Mouse (Mus musculus) CH12.LX (cell line): ENCODE results near the gene Znrf3. TPM values are rescaled to one million over a fixed set of nuclear protein-coding genes. Genes with fewer than 3 reads are reported as not detected.

Experiments used
- DNase-seq: peaks from one replicate; pipeline ENCODE4 v3.0.0-alpha.2; 2013; ENCODE audit errors: extremely low read depth
- H3K27ac ChIP-seq: 2 replicates; pipeline ENCODE4 v1.5.1; 2012; ENCODE audit warnings: low read depth, mild to moderate bottlenecking, control low read depth, moderate library complexity; ENCODE audit not compliant: insufficient read depth
- H3K27me3 ChIP-seq: replicated peaks from 2 replicates; pipeline ENCODE3; 2012; ENCODE audit warnings: inconsistent platforms
- H3K36me3 ChIP-seq, 2 experiments: replicated peaks in 1 of 2; 2 replicates each; pipeline versions ENCODE3 to v1.6.1; 2012; ENCODE audit warnings: inconsistent platforms in 1 of 2, low read length in 1 of 2, mild to moderate bottlenecking in 1 of 2, mixed read lengths in 1 of 2, moderate library complexity in 1 of 2; ENCODE audit not compliant: control insufficient read depth in 1 of 2, insufficient read depth in 1 of 2
- H3K4me1 ChIP-seq, 2 experiments: 2 replicates each; pipeline ENCODE4 v1.6.1; 2012; ENCODE audit warnings: inconsistent platforms in 1 of 2, moderate library complexity in 1 of 2; ENCODE audit not compliant: insufficient read depth in 2 of 2, control insufficient read depth in 1 of 2
- H3K4me2 ChIP-seq: 2 replicates; pipeline ENCODE4 v1.6.1; 2012; ENCODE audit warnings: low read depth, mild to moderate bottlenecking, control low read depth; ENCODE audit not compliant: poor library complexity, insufficient read depth, severe bottlenecking
- H3K4me3 ChIP-seq, 3 experiments: fragments of 150-350 bp in 1 of 3; sonication (generic) in 1 of 3; replicated peaks in 1 of 3; 2 replicates each; pipeline versions ENCODE3 to v1.5.1; 2011 to 2012; ENCODE audit warnings: low read depth in 2 of 3, low read length in 2 of 3, mild to moderate bottlenecking in 2 of 3, moderate library complexity in 2 of 3, control low read depth in 1 of 3, improper control_type of control experiment in 1 of 3, inconsistent platforms in 1 of 3, mixed read lengths in 1 of 3; ENCODE audit not compliant: poor library complexity in 1 of 3
- H3K79me2 ChIP-seq: replicated peaks from 2 replicates; pipeline ENCODE4 v1.6.1; 2012; ENCODE audit warnings: mild to moderate bottlenecking, moderate library complexity; ENCODE audit not compliant: control insufficient read depth, poor library complexity, insufficient read depth, severe bottlenecking; ENCODE audit errors: extremely low read depth
- H3K9ac ChIP-seq: 2 replicates; pipeline ENCODE4 v1.6.1; 2012; ENCODE audit warnings: low read depth, mild to moderate bottlenecking, control low read depth, moderate library complexity; ENCODE audit not compliant: insufficient read depth
- H3K9me3 ChIP-seq: replicated peaks from 2 replicates; pipeline ENCODE3; 2012; ENCODE audit warnings: low read length, inconsistent platforms, mixed read lengths
- BHLHE40 ChIP-seq: IDR thresholded peaks from 2 replicates; pipeline ENCODE4 v1.6.1; 2011; ENCODE audit warnings: mild to moderate bottlenecking, low read depth, low read length, improper control_type of control experiment
- CHD2 ChIP-seq: IDR thresholded peaks from 2 replicates; pipeline ENCODE4 v1.6.1; 2011; ENCODE audit warnings: low read length, improper control_type of control experiment
- CTCF ChIP-seq, 2 experiments: IDR thresholded peaks in 1 of 2; conservative IDR thresholded peaks in 1 of 2; 2 replicates each; pipeline ENCODE4 v1.5.1; 2011 to 2012; ENCODE audit warnings: low read depth in 2 of 2, low read length in 2 of 2, improper control_type of control experiment in 1 of 2, inconsistent platforms in 1 of 2, mild to moderate bottlenecking in 1 of 2, moderate library complexity in 1 of 2
- ELF1 ChIP-seq: IDR thresholded peaks from 2 replicates; pipeline ENCODE4 v1.6.1; 2014; ENCODE audit warnings: low read depth, mild to moderate bottlenecking, inconsistent platforms, low read length, improper control_type of control experiment
- EP300 ChIP-seq: IDR thresholded peaks from 2 replicates; pipeline ENCODE4 v1.6.1; 2011; ENCODE audit warnings: low read length, improper control_type of control experiment
- IRF4 ChIP-seq: IDR thresholded peaks from 2 replicates; pipeline ENCODE4 v1.6.1; 2014; ENCODE audit warnings: low read depth, mild to moderate bottlenecking, inconsistent platforms, low read length, improper control_type of control experiment
- MAFK ChIP-seq: IDR thresholded peaks from 2 replicates; pipeline ENCODE4 v1.6.1; 2011; ENCODE audit warnings: low read length, improper control_type of control experiment; ENCODE audit not compliant: insufficient replicate concordance
- MAX ChIP-seq: IDR thresholded peaks from 2 replicates; pipeline ENCODE4 v1.6.1; 2011; ENCODE audit warnings: low read length, improper control_type of control experiment
- MAZ ChIP-seq: IDR thresholded peaks from 2 replicates; pipeline ENCODE4 v1.6.1; 2012; ENCODE audit warnings: low read depth, mild to moderate bottlenecking, inconsistent platforms, low read length, improper control_type of control experiment, moderate library complexity
- MYC ChIP-seq: IDR thresholded peaks from 2 replicates; pipeline ENCODE4 v1.6.1; 2011; ENCODE audit warnings: low read depth, mild to moderate bottlenecking, improper control_type of control experiment, low read length
- PAX5 ChIP-seq: IDR thresholded peaks from 2 replicates; pipeline ENCODE4 v1.6.1; 2012; ENCODE audit warnings: low read length, inconsistent platforms, mixed read lengths
- POLR2AphosphoS2 ChIP-seq: IDR thresholded peaks from 2 replicates; pipeline ENCODE4 v1.6.1; 2011; ENCODE audit warnings: low read depth, low read length, improper control_type of control experiment
- TCF12 ChIP-seq: IDR thresholded peaks from 2 replicates; pipeline ENCODE4 v1.6.1; 2014; ENCODE audit warnings: low read depth, mild to moderate bottlenecking, inconsistent platforms, low read length, improper control_type of control experiment
- UBTF ChIP-seq: IDR thresholded peaks from 2 replicates; pipeline ENCODE4 v1.6.1; 2012; ENCODE audit warnings: low read depth, mild to moderate bottlenecking, inconsistent platforms, low read length, improper control_type of control experiment, moderate library complexity
- USF1 ChIP-seq: IDR thresholded peaks from 2 replicates; pipeline ENCODE4 v1.6.1; 2014; ENCODE audit warnings: low read depth, mild to moderate bottlenecking, inconsistent platforms, low read length, improper control_type of control experiment
- ZKSCAN1 ChIP-seq: IDR thresholded peaks from 2 replicates; pipeline ENCODE4 v1.6.1; 2012; ENCODE audit warnings: low read depth, inconsistent platforms, low read length, improper control_type of control experiment, borderline replicate concordance
- ZNF384 ChIP-seq: IDR thresholded peaks from 2 replicates; pipeline ENCODE4 v1.6.1; 2012; ENCODE audit warnings: low read depth, low read length, improper control_type of control experiment, inconsistent platforms
- dilution Hi-C: fragments of 300-500 bp; cut with MboI; formaldehyde crosslinking; loops from 2 replicates; pipeline ENCODE4 v1.14.3; 2020; ENCODE audit warnings: low sequenced_read_pairs; ENCODE audit not compliant: extremely low pct_unique_long_range_greater_than_20kb, extremely low pct_ligation_motif_present
- in situ Hi-C: fragments of 300-500 bp; cut with MboI; formaldehyde crosslinking; loops from 3 replicates; pipeline ENCODE4 v1.14.3; 2019; ENCODE audit warnings: low sequenced_read_pairs, low pct_ligation_motif_present, low pct_unique_long_range_greater_than_20kb, mixed read lengths
- polyA plus RNA-seq: library from polyadenylated mRNA; unstranded; fragments of >175 nt; gene quantifications from 2 replicates; pipeline ENCODE4 v1.2.1, GENCODE M21; 2012; ENCODE audit warnings: low read depth; ENCODE audit not compliant: insufficient read length
- total RNA-seq, 2 experiments: library from RNA; depleted of rRNA; stranded (reverse); fragments of 300-350 nt in 1 of 2; fragments of >200 nt in 1 of 2; gene quantifications; 2 replicates each; pipeline ENCODE4 v1.2.3; 2012 to 2014

Znrf3 gene
- total and polyA plus RNA-seq, 3 experiments: 1.1 to 2.7 (median 1.3) TPM

- Histone ChIP-seq H3K4me3 (no peak overlapping the region), H3K27ac (no peak overlapping the region), H3K4me1 (no peaks in the 10 kb centered on the region; a peak in 1 of 4 replicates), H3K36me3 (no peaks in the 10 kb centered on the region), H3K9me3 (no peaks in the 10 kb centered on the region), H3K79me2 (no peaks in the 10 kb centered on the region), H3K4me2 (no peak overlapping the region), H3K9ac (no peak overlapping the region), H3K27me3 (no peaks in the 10 kb centered on the region)
- DNase-seq: no peak
- dilution Hi-C loops (no loop called here), in situ Hi-C loops (no loop called here)
- TF ChIP-seq UBTF (no peak), BHLHE40 (no peak), IRF4 (no peak), MAX (no peak), ELF1 (no peak), ZNF384 (no peak), CTCF (conservative IDR thresholded peaks at IDR 0.05 in 1 of 2, IDR thresholded peaks at IDR 0.05 in 1 of 2; ENCODE audit: low read depth in 2 of 2, low read length in 2 of 2) (no peak), MYC (no peak), MAZ (no peak), EP300 (no peak), POLR2AphosphoS2 (no peak), MAFK (no peak), CHD2 (no peak)
Observed at GRCm38 (mm10) chr11:5422252-5422636, 22.4 kb downstream of the Znrf3 start.

DNA sequence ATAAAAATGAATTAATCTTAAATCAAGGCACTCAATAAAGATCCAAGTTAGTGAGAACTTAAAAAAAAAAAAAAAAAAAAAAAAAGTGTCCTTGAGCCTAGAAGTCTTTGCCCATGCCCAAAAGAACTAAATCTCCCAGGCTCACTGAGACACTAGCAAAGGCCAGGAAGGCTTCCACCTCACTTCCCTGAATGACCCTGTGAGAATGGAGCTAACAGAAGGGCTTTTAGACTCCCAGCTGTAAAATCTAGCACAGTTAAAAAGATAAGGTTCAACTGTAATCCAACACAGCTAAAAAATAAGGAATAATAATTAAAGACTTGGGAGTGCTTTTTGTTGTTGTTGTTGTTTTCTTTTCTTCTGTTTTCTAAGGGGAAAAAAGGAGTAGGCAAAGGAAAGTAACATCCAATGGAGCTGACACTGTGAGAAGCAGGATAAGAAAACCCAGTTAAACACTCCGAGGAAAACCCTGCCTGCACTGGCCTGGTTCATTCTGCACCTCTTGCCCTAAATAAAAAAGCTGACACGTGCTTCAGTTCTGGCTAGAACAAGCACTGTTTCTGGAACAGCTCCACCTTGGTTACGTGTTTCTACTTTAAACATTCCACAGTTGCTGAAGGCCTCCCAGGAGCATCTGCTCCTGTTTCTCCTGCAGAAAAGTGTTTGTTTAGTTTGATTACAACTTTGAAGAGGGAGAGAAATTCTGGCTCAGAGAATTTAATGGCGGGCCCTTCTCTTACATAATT is 23.0 kb downstream of the Znrf3 start:
- no peak for DNase-seq
- H3K27ac ChIP-seq: no peak overlapping the region
- H3K4me2 ChIP-seq: no peak overlapping the region
- no peak overlapping the region for H3K4me3 ChIP-seq
- H3K9me3 ChIP-seq: no peaks in the 10 kb centered on the region
- dilution Hi-C loops (no loop called here), in situ Hi-C loops (no loop called here)
- H3K27me3 ChIP-seq: no peaks in the 10 kb centered on the region
- H3K4me1 ChIP-seq: no peaks in the 10 kb centered on the region; a peak in 2 of 4 replicates
- no peaks in the 10 kb centered on the region for H3K36me3 ChIP-seq
- no peak for TF ChIP-seq MAZ
- TF ChIP-seq TCF12: no peak
- no peak for TF ChIP-seq USF1
- no peak for TF ChIP-seq PAX5
- no peak for TF ChIP-seq ZKSCAN1
- TF ChIP-seq CHD2: no peak
- H3K79me2 ChIP-seq: no peaks in the 10 kb centered on the region
- no peak overlapping the region for H3K9ac ChIP-seq
